Mouse (Mus musculus): ENCODE data around the gene Dpysl5.

Dpysl5 gene

DNA sequence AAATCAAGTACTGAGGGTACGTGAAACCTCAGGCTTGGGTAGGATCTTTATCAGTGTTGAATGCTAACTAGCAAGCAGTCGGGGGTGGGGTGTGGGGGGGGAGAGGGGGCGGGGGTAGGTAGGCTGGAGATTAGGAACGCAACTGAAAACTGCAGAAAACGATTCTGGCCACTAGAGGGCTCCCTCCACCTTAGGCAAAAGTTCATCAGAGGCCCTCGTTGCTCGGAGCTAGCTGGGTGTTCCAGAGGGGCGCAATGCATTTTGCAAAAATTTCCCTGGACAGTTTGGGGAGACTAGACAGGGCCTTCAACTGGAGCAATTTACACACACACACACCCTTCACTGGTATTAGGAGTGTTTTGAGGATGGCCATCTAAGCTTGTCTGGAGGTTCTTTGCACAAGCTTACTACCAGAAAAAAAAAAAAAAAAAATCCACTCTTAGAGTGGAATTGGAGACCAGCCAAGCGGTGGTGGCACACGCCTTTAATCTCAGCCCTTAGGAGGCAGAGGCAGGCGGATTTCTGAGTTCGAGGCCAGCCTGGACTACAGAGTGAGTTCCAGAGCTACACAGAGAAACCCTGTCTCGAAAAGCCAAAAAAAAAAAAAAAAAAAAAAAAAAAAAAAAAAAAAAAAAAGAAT, 1.5 kb upstream of the Dpysl5 start:
- DNase-seq (ENCODE audit: low spot score in 2 of 2) = peak; percentile 70 to 79

DNA sequence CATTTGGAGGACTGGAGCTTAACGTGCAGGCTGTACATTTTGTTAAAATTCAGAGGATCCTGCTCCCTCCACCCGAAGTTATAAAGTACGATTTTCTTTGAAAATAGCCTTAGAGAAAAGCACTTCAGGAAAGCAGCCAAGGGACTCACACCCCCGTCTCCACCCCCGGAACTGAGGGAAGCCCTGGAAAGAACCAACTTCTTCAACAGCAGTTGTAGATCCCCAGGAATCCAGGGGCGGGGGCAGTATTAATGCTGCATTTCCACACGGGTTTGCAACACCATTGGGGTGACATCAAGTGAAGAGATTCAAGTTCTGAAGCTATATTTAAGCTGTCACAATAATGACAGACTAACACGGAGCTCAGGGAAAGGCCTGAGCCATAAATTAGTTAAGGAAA, 878 bp upstream of the Dpysl5 start:
- no peak for DNase-seq (ENCODE audit: low spot score in 2 of 2)

DNA sequence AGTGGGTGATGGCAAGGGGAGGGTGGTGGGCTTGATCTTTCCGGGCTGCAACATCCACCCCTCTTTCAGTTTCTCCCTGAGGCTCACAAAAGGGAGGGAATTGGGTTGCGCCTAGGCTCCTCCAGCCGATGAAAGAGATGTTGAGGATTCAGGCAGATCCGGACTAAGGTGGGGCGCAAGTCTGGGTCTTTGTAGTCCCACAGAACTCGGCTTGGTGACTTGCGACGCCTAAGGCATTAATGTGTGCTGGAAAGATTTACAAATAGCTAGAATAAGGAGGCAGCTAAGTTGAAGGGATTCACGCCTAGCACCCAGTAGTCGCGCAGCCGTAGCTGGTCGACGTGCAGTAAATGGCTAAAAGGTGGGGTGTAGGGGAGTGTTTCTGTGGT, 632 bp downstream of the Dpysl5 start:
- no peak for DNase-seq (ENCODE audit: low spot score in 2 of 2)

GRCm38 (mm10) chr5:30712441-30713298, 1.3 kb downstream of the Dpysl5 start:
- DNase-seq (ENCODE audit: low spot score in 2 of 2) = no peak

DNA sequence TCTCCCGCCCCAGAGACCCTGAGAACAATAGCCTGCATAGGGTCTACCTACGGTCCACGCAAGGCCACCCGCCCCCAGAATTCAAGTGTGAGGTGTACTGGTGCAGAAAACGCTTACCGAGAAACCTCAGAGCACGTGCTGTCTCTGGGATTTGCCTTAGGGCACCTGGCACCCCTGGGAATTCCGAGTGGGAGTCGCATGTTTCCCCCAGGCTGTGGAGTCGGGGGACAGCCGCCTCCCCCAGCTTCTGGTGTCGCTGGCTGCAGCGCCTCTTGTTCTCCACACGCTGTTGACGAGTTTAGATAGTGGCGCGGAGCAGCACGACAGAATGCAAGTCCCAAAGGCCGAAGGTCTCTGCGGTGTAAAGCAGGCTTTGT, 1.9 kb downstream of the Dpysl5 start:
- DNase-seq (ENCODE audit: low spot score in 2 of 2) = no peak

DNA sequence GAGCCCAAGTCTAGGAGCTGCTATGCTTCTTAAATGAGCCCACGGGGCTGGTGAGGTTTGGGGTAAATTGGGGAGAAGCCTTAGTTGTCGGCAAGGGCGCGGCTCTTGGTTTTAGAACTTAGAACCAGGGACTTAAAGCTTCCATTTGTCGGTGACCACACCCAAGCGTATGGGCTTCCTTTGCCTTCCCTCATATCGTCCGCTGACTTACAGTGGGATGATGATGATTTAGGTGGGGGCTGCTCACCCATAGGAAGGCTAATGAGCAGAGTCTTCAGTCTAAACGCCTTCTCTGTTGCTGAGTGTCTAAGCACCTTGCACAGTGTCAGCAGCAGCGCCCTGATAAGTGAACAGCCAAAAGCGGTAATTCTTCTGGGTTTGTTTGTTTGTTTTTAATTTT, 2.3 kb downstream of the Dpysl5 start:
- DNase-seq (ENCODE audit: low spot score in 2 of 2) = no peak

DNA sequence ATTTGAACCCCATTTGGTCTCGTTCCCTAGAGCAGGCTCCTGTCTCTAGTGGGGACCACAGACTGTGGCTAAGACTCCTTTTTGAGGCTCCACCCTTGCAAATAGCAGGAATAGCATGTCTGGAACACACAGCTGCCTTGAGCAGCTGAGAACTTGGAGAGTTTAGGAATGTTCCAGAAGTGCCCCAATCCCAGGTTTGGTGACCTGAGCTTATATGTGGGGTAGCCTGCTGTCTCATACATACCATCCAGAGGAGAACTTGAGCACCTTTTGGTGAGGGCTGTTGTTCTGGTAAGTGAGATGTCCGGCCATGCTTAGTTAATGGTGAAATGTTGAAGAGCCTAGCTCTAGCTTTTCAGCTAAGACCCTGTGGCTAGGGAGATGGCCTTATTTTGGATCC, 4.9 kb downstream of the Dpysl5 start:
- no peak for DNase-seq (ENCODE audit: low spot score in 2 of 2)

DNA sequence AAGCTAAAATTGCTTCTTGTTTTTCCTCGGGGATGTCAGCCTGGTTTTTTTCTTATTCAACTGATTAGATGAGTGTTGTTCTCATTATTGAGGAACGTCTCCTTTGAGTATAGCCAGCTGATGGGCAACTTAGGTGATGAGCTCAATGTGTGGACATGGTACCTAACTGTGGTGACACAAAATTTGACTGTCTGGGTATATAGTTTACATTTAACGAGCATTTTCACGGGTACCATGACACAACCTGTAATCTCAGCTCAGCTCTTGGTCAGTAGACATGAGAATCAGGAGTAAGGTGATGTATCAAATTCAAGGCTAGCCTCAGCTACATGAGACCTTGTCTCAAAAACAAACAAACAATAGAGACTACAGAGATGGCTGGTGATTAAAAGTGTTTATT, 6.1 kb downstream of the Dpysl5 start:
- no peak for DNase-seq (ENCODE audit: low spot score in 2 of 2)

DNA sequence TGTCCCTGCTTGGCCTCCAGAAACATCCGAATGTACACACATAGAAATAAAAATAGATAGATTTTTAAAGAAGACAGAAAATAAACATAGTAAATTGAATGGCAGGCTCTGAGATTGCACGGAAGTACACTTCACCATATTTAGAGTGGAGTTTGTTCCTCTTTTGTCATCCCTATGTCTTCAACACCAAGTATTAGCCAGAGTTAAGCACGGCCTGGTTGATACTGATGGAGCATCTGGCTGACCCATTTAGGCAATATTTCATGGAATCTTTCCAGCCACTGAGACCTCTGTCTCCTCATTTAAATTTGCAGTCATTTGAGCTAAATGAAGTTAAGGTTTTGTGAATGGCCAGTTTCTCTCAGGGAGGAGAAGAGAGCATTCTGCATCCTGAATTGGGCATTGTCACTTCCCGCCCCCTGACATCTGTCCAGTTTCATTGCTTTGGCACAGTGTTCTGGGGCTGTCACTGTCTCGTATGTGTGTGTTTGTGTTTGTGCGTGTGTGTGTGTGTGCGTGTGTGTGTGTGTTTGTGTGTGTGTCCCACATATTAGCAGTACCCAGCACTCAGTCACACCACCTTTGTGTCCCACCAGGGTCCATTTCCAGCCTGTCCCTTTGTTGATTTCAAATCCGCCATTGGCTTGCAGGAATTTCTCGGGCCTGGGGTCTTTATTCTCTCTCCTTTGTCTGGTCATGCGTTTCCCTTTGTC, 6.8 kb downstream of the Dpysl5 start:
- no peak for DNase-seq (ENCODE audit: low spot score in 2 of 2)

GRCm38 (mm10) chr5:30721935-30722334, 10.6 kb downstream of the Dpysl5 start:
- no peak for DNase-seq (ENCODE audit: low spot score in 2 of 2)

- DNase-seq (ENCODE audit: low spot score in 2 of 2) = no peak
These were observed 14.9 kb downstream of the Dpysl5 start for GRCm38 (mm10) chr5:30726151-30726693.

DNA sequence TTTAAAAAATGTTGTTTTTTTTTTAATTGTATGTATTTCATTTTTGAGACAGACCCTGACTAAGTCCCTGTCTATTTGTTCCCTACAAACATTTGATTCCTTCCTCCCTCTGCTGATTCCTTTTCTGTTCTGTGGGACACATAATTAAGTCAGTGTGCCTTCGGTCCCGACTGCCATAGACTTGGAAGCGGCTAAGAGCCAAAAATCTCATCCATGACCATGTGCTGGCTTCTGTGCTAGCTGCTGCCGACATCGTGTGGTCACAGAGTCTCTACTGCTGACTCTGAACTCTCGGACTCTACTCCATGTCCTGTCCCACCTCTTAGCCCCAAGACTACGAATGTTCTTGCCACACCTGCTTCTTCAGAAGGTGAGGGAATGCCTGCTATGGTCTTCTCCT, 21.1 kb downstream of the Dpysl5 start:
- no peak for DNase-seq (ENCODE audit: low spot score in 2 of 2)

GRCm38 (mm10) chr5:30734666-30735065, 23.3 kb downstream of the Dpysl5 start:
- DNase-seq (ENCODE audit: low spot score in 2 of 2) = no peak

- no peak for DNase-seq (ENCODE audit: low spot score in 2 of 2)
These were observed 26.9 kb downstream of the Dpysl5 start for GRCm38 (mm10) chr5:30738127-30738828.

- no peak for DNase-seq (ENCODE audit: low spot score in 2 of 2)
These were observed 28.2 kb downstream of the Dpysl5 start for GRCm38 (mm10) chr5:30739595-30739994.

GRCm38 (mm10) chr5:30749582-30750311, 38.4 kb downstream of the Dpysl5 start:
- no peak for DNase-seq (ENCODE audit: low spot score in 2 of 2)

DNA sequence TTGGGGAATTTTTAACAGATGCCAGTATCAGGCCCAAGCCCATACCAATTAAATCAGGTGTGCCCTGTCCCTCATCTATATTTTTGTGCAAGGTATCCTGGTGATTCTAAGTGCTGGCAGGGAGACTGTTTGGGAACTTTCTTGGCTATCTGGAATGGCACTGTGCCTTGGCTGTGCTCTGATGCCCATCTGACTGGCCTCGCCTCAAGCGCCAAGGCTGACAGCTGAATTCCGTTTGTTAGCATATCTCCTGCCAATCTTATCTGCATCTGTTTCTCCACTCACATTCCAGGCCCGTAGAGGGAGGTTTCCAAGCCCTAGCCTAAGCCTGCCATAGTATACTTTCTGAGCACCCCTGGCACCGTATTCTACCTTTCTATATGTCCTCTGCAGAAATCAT, 39.7 kb downstream of the Dpysl5 start:
- no peak for DNase-seq (ENCODE audit: low spot score in 2 of 2)

- no peak for DNase-seq (ENCODE audit: low spot score in 2 of 2)
These were observed 41.8 kb downstream of the Dpysl5 start for GRCm38 (mm10) chr5:30753128-30753527.

GRCm38 (mm10) chr5:30755215-30755614, 43.9 kb downstream of the Dpysl5 start:
- DNase-seq (ENCODE audit: low spot score in 2 of 2) = no peak

DNA sequence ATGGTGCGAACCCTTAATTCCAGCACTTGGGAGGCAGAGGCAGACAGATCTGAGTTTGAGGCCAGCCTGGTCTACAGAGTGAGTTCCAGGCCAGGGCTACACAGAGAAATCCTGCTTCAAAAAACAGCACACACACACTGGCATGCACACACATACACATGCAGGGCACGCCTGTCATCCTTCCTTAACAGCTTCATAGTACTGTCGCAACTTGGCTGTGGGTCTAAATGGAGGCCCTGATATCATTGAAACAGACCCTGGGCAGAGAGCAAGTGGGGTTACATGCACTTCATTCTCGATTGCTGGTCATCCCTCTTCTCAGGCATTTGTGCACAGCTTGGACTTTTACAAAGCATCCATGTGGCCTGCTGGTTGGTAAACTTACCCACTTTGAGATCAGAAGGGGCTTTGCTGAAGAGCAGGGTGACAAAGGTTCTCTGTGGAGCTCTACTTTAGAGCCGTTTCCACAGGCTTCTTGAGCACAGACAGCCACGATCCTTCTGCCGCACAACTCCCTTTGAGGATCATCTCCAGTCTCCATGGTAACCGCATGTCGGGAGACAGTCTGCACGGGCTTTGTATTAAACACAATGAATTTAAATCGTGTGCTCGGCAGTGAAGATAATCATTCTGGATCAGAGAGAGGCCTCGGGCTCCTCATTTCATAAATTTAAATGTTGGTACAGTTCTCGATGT, 51.6 kb downstream of the Dpysl5 start:
- DNase-seq (ENCODE audit: low spot score in 2 of 2) = no peak

DNA sequence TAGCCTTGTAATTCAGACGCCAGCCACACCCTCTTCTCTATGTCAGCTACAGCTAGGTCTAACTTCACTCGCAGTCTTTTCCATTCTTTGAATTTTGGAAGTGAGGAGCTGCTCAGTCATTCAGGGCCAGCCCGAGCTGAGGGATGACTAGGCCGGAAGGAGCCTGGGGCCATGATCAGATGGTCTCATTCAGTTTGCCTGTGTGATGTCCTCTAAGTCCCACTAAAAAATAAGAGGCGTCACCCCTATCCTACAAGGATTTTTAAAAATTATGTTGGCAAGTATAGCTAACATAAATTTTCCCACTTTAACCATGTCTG, 52.1 kb downstream of the Dpysl5 start:
- no peak for DNase-seq (ENCODE audit: low spot score in 2 of 2)
